ENCODE assay signal across 8 mouse cellular contexts in the genomic region with DNA sequence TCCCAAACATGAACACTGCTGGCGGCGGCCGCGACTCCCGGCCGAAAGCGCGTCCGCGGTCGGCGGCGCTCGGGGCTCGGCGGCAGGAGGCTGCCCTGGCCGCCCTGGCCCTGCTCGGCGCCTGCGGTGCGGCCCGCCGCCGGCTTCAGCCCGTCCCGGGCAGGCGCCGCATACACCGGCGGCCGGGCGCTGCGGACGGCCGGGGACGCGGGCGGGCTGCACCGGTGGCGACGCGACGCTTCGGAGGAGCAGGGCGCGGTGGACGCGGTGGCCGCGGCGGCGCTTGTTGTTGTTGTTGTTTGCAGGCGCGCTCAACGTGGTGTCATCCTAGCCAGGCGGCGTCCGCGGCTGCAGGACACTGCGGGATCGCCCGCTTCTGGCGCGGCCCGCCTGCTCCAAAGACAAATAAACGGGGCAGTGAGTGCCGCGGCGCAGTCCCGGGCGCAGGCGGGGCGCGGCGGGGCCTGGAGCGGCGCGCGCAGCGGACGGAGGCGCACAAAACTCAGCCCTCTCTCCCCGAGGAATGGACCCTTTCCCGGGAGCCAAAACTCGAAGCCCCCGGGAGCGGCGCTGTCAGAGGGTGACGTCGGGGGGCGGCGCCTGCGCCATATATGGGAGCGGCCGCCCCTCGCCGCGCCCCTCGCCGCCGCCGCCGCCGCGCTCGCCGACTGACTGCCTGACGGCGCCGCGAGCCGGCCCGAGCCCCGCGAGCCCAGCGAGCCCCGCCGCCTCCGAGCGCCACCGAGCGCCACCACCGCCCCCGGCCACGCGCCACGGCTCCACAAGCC. TPM values are rescaled to one million over a fixed set of nuclear protein-coding genes. Genes with fewer than 3 reads are reported as not detected.
DNase-seq lines count a peak whose midpoint lies in the region; ATAC-seq lines count a peak whose summit lies in the region.

A gene (minus strand): TSS at position 542 of the 788 bp plus-strand sequence.

- peak within 1 kb of the TSS; percentile 92 for H3K4me2 ChIP-seq in embryonic facial prominence, embryonic 15.5 days (replicated peaks)
- peak within 1 kb of the TSS; percentile 95 for H3K4me2 ChIP-seq in heart, embryonic 16.5 days (ENCODE audit: low read depth, low read length)
- H3K4me2 ChIP-seq in stomach, embryonic 14.5 days (replicated peaks; ENCODE audit: low read depth, low read length): peak within 1 kb of the TSS; percentile 96

- H3K27ac ChIP-seq in embryonic facial prominence, embryonic 15.5 days (replicated peaks): peak within 1 kb of the TSS; percentile 85
- peak within 1 kb of the TSS; percentile 59 for H3K27ac ChIP-seq in heart, embryonic 16.5 days (ENCODE audit: low read length)
- H3K27ac ChIP-seq in stomach, embryonic 14.5 days (ENCODE audit: low read length): peak within 1 kb of the TSS; percentile 55; the same call in 1 of the 2 replicates

- H3K9ac ChIP-seq in embryonic facial prominence, embryonic 15.5 days: peak within 1 kb of the TSS; percentile 75
- peak within 1 kb of the TSS; percentile 77 for H3K9ac ChIP-seq in heart, embryonic 16.5 days (ENCODE audit: low read length)
- peak within 1 kb of the TSS; percentile 55 for H3K9ac ChIP-seq in stomach, embryonic 14.5 days (replicated peaks; ENCODE audit: low read depth, low read length)

- H3K9me3 ChIP-seq in embryonic facial prominence, embryonic 15.5 days (replicated peaks): no peaks in the 10 kb centered on the region
- no peaks in the 10 kb centered on the region for H3K9me3 ChIP-seq in heart, embryonic 16.5 days (replicated peaks; ENCODE audit: control insufficient read depth, low read length)
- no peaks in the 10 kb centered on the region for H3K9me3 ChIP-seq in stomach, embryonic 14.5 days (ENCODE audit: control insufficient read depth, low read depth, low read length)

- H3K27me3 ChIP-seq in embryonic facial prominence, embryonic 15.5 days: peaks cover 70% of the 10 kb centered on the region
- peaks cover 68% of the 10 kb centered on the region for H3K27me3 ChIP-seq in heart, embryonic 16.5 days (ENCODE audit: control insufficient read depth, insufficient read depth, low read length)
- peaks cover 56% of the 10 kb centered on the region for H3K27me3 ChIP-seq in stomach, embryonic 14.5 days (ENCODE audit: control insufficient read depth, insufficient read depth, low read length)

- H3K4me3 ChIP-seq in embryonic facial prominence, embryonic 15.5 days (replicated peaks): peak within 1 kb of the TSS; percentile 67
- H3K4me3 ChIP-seq in heart, embryonic 16.5 days (ENCODE audit: low read length): peak within 1 kb of the TSS; percentile 78
- H3K4me3 ChIP-seq in stomach, embryonic 14.5 days (ENCODE audit: low read depth, low read length): peak within 1 kb of the TSS; percentile 54

- no peaks in the 10 kb centered on the region for H3K36me3 ChIP-seq in embryonic facial prominence, embryonic 15.5 days
- no peaks in the 10 kb centered on the region for H3K36me3 ChIP-seq in heart, embryonic 16.5 days (ENCODE audit: control insufficient read depth, insufficient read depth)
- no peaks in the 10 kb centered on the region for H3K36me3 ChIP-seq in stomach, embryonic 14.5 days (ENCODE audit: control insufficient read depth, insufficient read depth, low read length)

- peak; percentile 88 for ATAC-seq in embryonic facial prominence, embryonic 15.5 days (ENCODE audit: insufficient number of reproducible peaks, low FRiP score, low TSS enrichment, low read depth)
- ATAC-seq in heart, embryonic 16.5 days (replicated peaks; ENCODE audit: extremely low read depth, insufficient read depth, low FRiP score): peak; percentile 85
- peak; percentile 67 for ATAC-seq in megakaryocyte progenitor cell, adult 5-6 weeks (replicated peaks; ENCODE audit: poor library complexity)
- ATAC-seq in stomach, embryonic 14.5 days (ENCODE audit: insufficient number of reproducible peaks, insufficient read depth, low FRiP score, low read depth): peak; percentile 83

- H3K4me1 ChIP-seq in embryonic facial prominence, embryonic 15.5 days: peaks cover 72% of the 10 kb centered on the region
- H3K4me1 ChIP-seq in heart, embryonic 16.5 days (ENCODE audit: control insufficient read depth, insufficient read depth, low read length): peaks cover 27% of the 10 kb centered on the region
- H3K4me1 ChIP-seq in stomach, embryonic 14.5 days (ENCODE audit: control insufficient read depth, insufficient read depth, low read length): peaks cover 15% of the 10 kb centered on the region; the same call in 1 of the 2 replicates

- peak; percentile 54 for DNase-seq in right cerebral cortex, postnatal 4 days
- no peak for DNase-seq in right cerebral cortex, postnatal 14 days
- peak; percentile 81 to 82 for DNase-seq in kidney, postnatal 25 days
- no peak for DNase-seq in cerebellum, postnatal 36 days

- under 1% methylated on average over 102 of the region's 127 CpGs for WGBS in embryonic facial prominence, embryonic 15.5 days
- under 1% methylated on average over 114 of the region's 127 CpGs for WGBS in heart, embryonic 16.5 days
- under 1% methylated on average over 87 of the region's 127 CpGs for WGBS in stomach, embryonic 14.5 days

RNA-seq across cellular contexts. Expression of the gene that starts here (rescaled TPM):
- 6.4 and 6.7 TPM in 2 replicates for polyA plus RNA-seq in embryonic facial prominence, embryonic 15.5 days (2015; fragmentation: Nextera tagmentation; extraction: Ambion mirVana)
- polyA plus RNA-seq in heart, embryonic 16.5 days (2015; fragmentation: Nextera tagmentation; extraction: Ambion mirVana): 0.56 and 1.1 TPM in 2 replicates
- total RNA-seq in megakaryocyte progenitor cell, adult 5-6 weeks (2015): 0.07 TPM in 1 of 2 replicates, not detected in the other
- 0.12 TPM in 1 of 2 replicates, not detected in the other for total RNA-seq in megakaryocyte progenitor cell, adult 5-6 weeks (2017)
- polyA plus RNA-seq in stomach, embryonic 14.5 days (2014; fragmentation: Nextera tagmentation; extraction: Ambion mirVana): 1.6 and 1.9 TPM in 2 replicates

Comparison
In these comparisons a context has a peak if more than half of its experiments do, and no peak if none do; other contexts are left out.
1. DNase-seq: peak in right cerebral cortex, postnatal 4 days (single experiment) and kidney, postnatal 25 days (2 of 2); none in right cerebral cortex, postnatal 14 days (single experiment) and cerebellum, postnatal 36 days (0 of 2).
2. Peak in ATAC-seq in megakaryocyte progenitor cell, adult 5-6 weeks; RNA of the gene not detected or under 1 TPM.
3. Peak in every context shown above with its lines, with median percentiles within 50 percentile points of each other: ATAC-seq, H3K27ac ChIP-seq, H3K4me2 ChIP-seq, H3K4me3 ChIP-seq and H3K9ac ChIP-seq.